Mouse (Mus musculus): ENCODE data around the gene Dpf2.

DNA sequence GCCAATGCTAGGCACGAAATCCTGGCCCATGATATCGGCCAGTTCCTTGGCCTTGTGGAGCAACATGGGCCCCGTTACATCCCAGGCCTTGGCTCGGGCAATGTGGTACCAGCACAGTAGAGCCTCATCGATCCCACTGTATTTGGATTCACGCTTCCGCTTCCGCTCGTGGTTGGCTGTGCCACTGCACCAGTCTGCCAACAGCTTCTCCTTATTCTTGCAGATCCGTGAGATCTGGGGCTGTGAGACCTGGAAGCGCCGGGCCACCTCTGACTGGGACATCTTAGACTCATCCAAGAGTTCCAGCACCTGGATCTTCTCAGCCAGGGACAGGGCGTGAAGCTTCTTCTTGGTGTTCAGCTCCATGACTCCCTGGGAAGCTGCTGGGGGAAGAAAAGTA, 20.1 kb downstream of the Dpf2 start:
- TF ChIP-seq CTCF (IDR thresholded peaks at IDR 0.05) (no peak), EP300 (IDR thresholded peaks at IDR 0.05) (no peak)

Measured in lung, postnatal 0 days (tissue).